Mouse (Mus musculus) adrenal gland, postnatal 10 days (tissue): Measurements from ENCODE around the gene Sh2d1b1. TPM values are rescaled to one million over a fixed set of nuclear protein-coding genes. Genes with fewer than 3 reads are reported as not detected.

Experiments used
- DNase-seq: peaks from one replicate; pipeline ENCODE4 v3.0.0; 2021; ENCODE audit warnings: mixed read lengths
- total RNA-seq, 2 experiments: library from RNA; stranded (reverse); gene quantifications; 2 replicates each; pipeline ENCODE4 v1.2.3; 2021

The Sh2d1b1 gene
- total RNA-seq, 2 experiments from 2014 or later = 0.18 TPM; not detected in 1

GRCm38 (mm10) chr1:170324312-170324711 lies 47.2 kb downstream of the Sh2d1b1 start:
- DNase-seq = no peak

- DNase-seq = no peak
Observed at GRCm38 (mm10) chr1:170325277-170325676, 48.2 kb downstream of the Sh2d1b1 start.

GRCm38 (mm10) chr1:170331926-170332325 lies 54.8 kb downstream of the Sh2d1b1 start:
- no peak for DNase-seq

GRCm38 (mm10) chr1:170332775-170333174 lies 55.7 kb downstream of the Sh2d1b1 start:
- DNase-seq = no peak

Other genes starting within 250 kb of the Sh2d1b1 start
- gene Ddr2, start 166.6 kb upstream of the Sh2d1b1 start, total RNA-seq = 10 to 100 TPM; 23.7 to 28.7 TPM
- gene Uap1, start 102.4 kb upstream of the Sh2d1b1 start, total RNA-seq = 10 to 100 TPM; 55.3 to 61.6 TPM
- 10 to 100 TPM; 47.5 to 48.9 TPM for gene Uhmk1, start 61.9 kb upstream of the Sh2d1b1 start, total RNA-seq
- gene Sh2d1b2, start 44.6 kb upstream of the Sh2d1b1 start, total RNA-seq = not detected
- 1 to 10 TPM; 6.1 to 7.9 TPM for gene Gm7694, start 29.0 kb downstream of the Sh2d1b1 start, total RNA-seq
- not detected for gene Spata46, start 31.5 kb downstream of the Sh2d1b1 start, total RNA-seq